Mouse (Mus musculus) MEL (cell line): ENCODE measurements around the gene Srp14.

Experiments used
- CTCF ChIP-seq, 3 experiments: IDR thresholded peaks in 2 of 3; conservative IDR thresholded peaks in 1 of 3; 2 replicates each; pipeline ENCODE4 v1.5.1; 2011 to 2012; ENCODE audit warnings: low read length in 3 of 3, low read depth in 2 of 3, mild to moderate bottlenecking in 2 of 3, improper control_type of control experiment in 1 of 3, inconsistent platforms in 1 of 3, mixed read lengths in 1 of 3, moderate library complexity in 1 of 3; ENCODE audit not compliant: control insufficient read depth in 1 of 3, insufficient read depth in 1 of 3, poor library complexity in 1 of 3, severe bottlenecking in 1 of 3
- EP300 ChIP-seq, 2 experiments: IDR thresholded peaks; 2 replicates each; pipeline ENCODE4 v1.6.1; 2011; ENCODE audit warnings: improper control_type of control experiment in 2 of 2, low read length in 2 of 2, low read depth in 1 of 2, mild to moderate bottlenecking in 1 of 2
- POLR2A ChIP-seq, 2 experiments: IDR thresholded peaks; 2 replicates each; pipeline ENCODE4 v1.6.1; 2011 to 2012; ENCODE audit warnings: low read length in 2 of 2, mild to moderate bottlenecking in 2 of 2, control low read depth in 1 of 2, improper control_type of control experiment in 1 of 2, low read depth in 1 of 2, moderate library complexity in 1 of 2; ENCODE audit not compliant: control insufficient read depth in 1 of 2, insufficient read depth in 1 of 2, poor library complexity in 1 of 2
- ZNF384 ChIP-seq: IDR thresholded peaks from 2 replicates; pipeline ENCODE4 v1.6.1; 2012; ENCODE audit warnings: low read depth, mild to moderate bottlenecking, inconsistent platforms, low read length, improper control_type of control experiment

- TF ChIP-seq EP300 (IDR thresholded peaks at IDR 0.05; ENCODE audit: low read depth in 1 of 2, low read length in 2 of 2) (no peak), ZNF384 (no peak), POLR2A (IDR thresholded peaks at IDR 0.05; ENCODE audit: control insufficient read depth in 1 of 2, insufficient read depth in 1 of 2, low read depth in 1 of 2, low read length in 2 of 2, poor library complexity in 1 of 2) (no peak), CTCF (IDR thresholded peaks at IDR 0.05 in 2 of 3, conservative IDR thresholded peaks at IDR 0.05 in 1 of 3; ENCODE audit: control insufficient read depth in 1 of 3, insufficient read depth in 1 of 3, low read depth in 2 of 3, low read length in 3 of 3, poor library complexity in 1 of 3, severe bottlenecking in 1 of 3) (no peak)
These were observed 3.5 kb upstream of the Srp14 start for GRCm38 (mm10) chr2:118483032-118483431.
